Mouse (Mus musculus) urinary bladder, postnatal 0 days (tissue): ENCODE measurements around the gene Cobl. TPM values are rescaled to one million over a fixed set of nuclear protein-coding genes. Genes with fewer than 3 reads are reported as not detected.

Source experiments
- polyA plus RNA-seq: library from polyadenylated mRNA; unstranded; fragments of >200 nt; fragmentation: Nextera tagmentation; extraction: Ambion mirVana; gene quantifications from 2 replicates; pipeline ENCODE4 v1.2.1, GENCODE M21; 2015

The Cobl gene
- 27.1 and 35.1 TPM in 2 replicates for polyA plus RNA-seq

DNA sequence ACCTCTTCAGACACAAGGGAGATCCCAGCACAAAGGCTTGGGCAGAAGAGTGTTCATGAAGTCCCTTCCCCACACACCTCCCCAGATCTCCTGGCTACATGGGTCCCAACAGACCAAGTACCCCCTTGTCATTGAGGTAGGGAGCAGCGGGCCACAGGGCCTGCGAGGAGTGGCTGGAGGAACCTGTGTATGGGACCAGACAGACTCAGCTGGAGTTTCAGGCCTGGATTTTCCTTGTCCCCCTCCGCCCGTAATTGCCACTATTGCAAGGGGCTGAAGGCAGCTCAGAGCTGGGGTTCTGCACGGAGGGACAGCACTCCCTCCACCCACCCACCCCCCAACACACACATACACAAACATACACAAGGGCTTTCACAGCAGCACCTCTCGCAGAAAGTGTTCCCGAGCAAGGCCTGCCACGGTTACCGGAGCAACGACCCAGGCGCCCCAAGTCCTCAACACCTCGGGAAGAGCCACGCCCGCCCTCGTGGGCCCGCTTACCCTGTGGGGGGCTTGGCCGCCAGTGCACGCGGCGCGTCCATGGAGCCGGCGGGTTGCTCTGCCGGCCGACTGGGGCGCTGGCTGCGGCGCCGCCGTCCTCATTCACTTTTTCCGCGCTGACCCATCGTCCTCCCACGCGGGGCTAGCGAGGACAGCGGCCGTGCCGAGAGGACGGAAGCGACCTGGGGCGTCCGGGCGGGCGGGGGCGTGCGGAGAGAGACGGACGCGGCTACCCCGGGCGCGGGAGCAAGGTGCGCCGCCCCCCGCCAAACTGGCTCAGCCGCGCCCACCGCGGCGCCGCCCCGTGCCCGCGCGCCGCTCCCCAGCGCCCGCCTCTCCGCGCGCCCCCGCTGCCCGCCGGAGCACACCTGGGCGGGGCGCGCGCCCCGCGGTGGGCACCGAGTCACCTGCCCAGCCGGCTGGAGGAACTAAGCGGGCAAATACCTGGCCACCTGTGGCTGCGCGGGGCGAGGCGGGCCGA lies at the start of gene Cobl:
Cobl (minus strand) TSS at position 780 of the 982 bp plus-strand sequence.

